Comparison of ENCODE assay signal across 9 mouse cellular contexts in genomic region chr8:107941922-107942694, GRCm38 (mm10). TPM values are rescaled to one million over a fixed set of nuclear protein-coding genes. Genes with fewer than 3 reads are reported as not detected.
A peak's percentile ranks its signal among the peaks of the same experiment; 100 is the strongest.
DNase-seq lines count a peak whose midpoint lies in the region; ATAC-seq lines count a peak whose summit lies in the region.
"Had no signal": no experiment of that assay in that cellular context is flagged by ENCODE, and none has a peak within 500 bp of the region (broad histone marks: within the 10 kb centered on the region; RNA-seq: fewer than 3 reads in every experiment).

Gene Zfhx3 (plus strand): TSS chr8:107942644.

- peaks cover 27% of the 10 kb centered on the region for H3K27me3 ChIP-seq in heart, embryonic 15.5 days
- H3K27me3 ChIP-seq in embryonic facial prominence, embryonic 12.5 days: no peaks in the 10 kb centered on the region
- peaks cover 15% of the 10 kb centered on the region for H3K27me3 ChIP-seq in hindbrain, embryonic 13.5 days
- 0 out of 2 replicates have a peak, but pooled peaks cover 4% of the 10 kb centered on the region for H3K27me3 ChIP-seq in neural tube, embryonic 11.5 days (ENCODE audit: control insufficient read depth, insufficient read depth, low read length)

- ATAC-seq in heart, embryonic 15.5 days (replicated peaks; ENCODE audit: insufficient number of reproducible peaks, insufficient read depth, low FRiP score, low read depth): no peak
- ATAC-seq in embryonic facial prominence, embryonic 12.5 days (ENCODE audit: insufficient number of reproducible peaks, insufficient read depth, low FRiP score, low TSS enrichment): no peak
- no peak for ATAC-seq in hindbrain, embryonic 13.5 days (ENCODE audit: low FRiP score)
- no peak for ATAC-seq in neural tube, embryonic 11.5 days (ENCODE audit: insufficient read depth, low FRiP score, low TSS enrichment)

- WGBS in heart, embryonic 15.5 days: 25% methylated on average over 11 of the region's 11 CpGs
- 14% methylated on average over 11 of the region's 11 CpGs for WGBS in embryonic facial prominence, embryonic 12.5 days
- 19% methylated on average over 11 of the region's 11 CpGs for WGBS in hindbrain, embryonic 13.5 days
- WGBS in neural tube, embryonic 11.5 days: 24% methylated on average over 11 of the region's 11 CpGs

- H3K4me3 ChIP-seq in heart, embryonic 15.5 days: peak within 1 kb of the TSS; percentile 25
- H3K4me3 ChIP-seq in embryonic facial prominence, embryonic 12.5 days: peak within 1 kb of the TSS; percentile 23
- peak within 1 kb of the TSS; percentile 30 for H3K4me3 ChIP-seq in hindbrain, embryonic 13.5 days
- H3K4me3 ChIP-seq in neural tube, embryonic 11.5 days (ENCODE audit: low read depth, low read length): peak within 1 kb of the TSS; percentile 23

- H3K4me1 ChIP-seq in heart, embryonic 15.5 days (replicated peaks): peaks cover 19% of the 10 kb centered on the region
- H3K4me1 ChIP-seq in embryonic facial prominence, embryonic 12.5 days: peaks cover 23% of the 10 kb centered on the region
- H3K4me1 ChIP-seq in hindbrain, embryonic 13.5 days (replicated peaks): peaks cover 66% of the 10 kb centered on the region
- H3K4me1 ChIP-seq in neural tube, embryonic 11.5 days (ENCODE audit: control insufficient read depth, insufficient read depth, low read length): peaks cover 25% of the 10 kb centered on the region

- no peaks in the 10 kb centered on the region for H3K9me3 ChIP-seq in heart, embryonic 15.5 days (replicated peaks)
- H3K9me3 ChIP-seq in embryonic facial prominence, embryonic 12.5 days: no peaks in the 10 kb centered on the region
- H3K9me3 ChIP-seq in hindbrain, embryonic 13.5 days: no peaks in the 10 kb centered on the region
- no peaks in the 10 kb centered on the region for H3K9me3 ChIP-seq in neural tube, embryonic 11.5 days (ENCODE audit: control insufficient read depth, low read length)

- no peak for DNase-seq in heart, postnatal 36 days
- no peak for DNase-seq in neural tube, embryonic 11.5 days (ENCODE audit: low spot score)
- DNase-seq in layer of hippocampus, adult 9-11 months: no peak
- no peak for DNase-seq in urinary bladder, adult 18-20 months (ENCODE audit: low spot score in 2 of 2)
- no peak for DNase-seq in urinary bladder, postnatal 10 days (ENCODE audit: low spot score)
- DNase-seq: cerebellum, adult 9-10 months had no signal

- H3K9ac ChIP-seq in heart, embryonic 15.5 days: no peak within 1 kb of the TSS
- peak within 1 kb of the TSS; percentile 47; the same call in 1 of the 2 replicates for H3K9ac ChIP-seq in embryonic facial prominence, embryonic 12.5 days
- H3K9ac ChIP-seq in hindbrain, embryonic 13.5 days: peak within 1 kb of the TSS; percentile 65
- peak within 1 kb of the TSS; percentile 42 for H3K9ac ChIP-seq in neural tube, embryonic 11.5 days (ENCODE audit: low read length)

- no peaks in the 10 kb centered on the region for H3K36me3 ChIP-seq in heart, embryonic 15.5 days
- H3K36me3 ChIP-seq in embryonic facial prominence, embryonic 12.5 days: no peaks in the 10 kb centered on the region
- no peaks in the 10 kb centered on the region for H3K36me3 ChIP-seq in hindbrain, embryonic 13.5 days
- H3K36me3 ChIP-seq in neural tube, embryonic 11.5 days (ENCODE audit: control insufficient read depth, insufficient read depth, low read length): no peaks in the 10 kb centered on the region

- peak within 1 kb of the TSS; percentile 56 for H3K4me2 ChIP-seq in heart, embryonic 15.5 days
- peak within 1 kb of the TSS; percentile 50 for H3K4me2 ChIP-seq in embryonic facial prominence, embryonic 12.5 days (replicated peaks)
- H3K4me2 ChIP-seq in hindbrain, embryonic 13.5 days: peak within 1 kb of the TSS; percentile 55
- peak within 1 kb of the TSS; percentile 57 for H3K4me2 ChIP-seq in neural tube, embryonic 11.5 days (ENCODE audit: low read depth)

- intact Hi-C loops in heart, postnatal 36 days (cut with DNase I): no loop called here

- H3K27ac ChIP-seq in heart, embryonic 15.5 days: no peak within 1 kb of the TSS
- peak within 1 kb of the TSS; percentile 41; the same call in 1 of the 2 replicates for H3K27ac ChIP-seq in embryonic facial prominence, embryonic 12.5 days
- H3K27ac ChIP-seq in hindbrain, embryonic 13.5 days: peak within 1 kb of the TSS; percentile 91
- H3K27ac ChIP-seq in neural tube, embryonic 11.5 days (ENCODE audit: low read depth, low read length): peak within 1 kb of the TSS; percentile 72

RNA-seq across cellular contexts. Expression of gene Zfhx3, which starts in this region (rescaled TPM):
- polyA plus RNA-seq in heart, embryonic 15.5 days (2015; fragmentation: Nextera tagmentation; extraction: Ambion mirVana): 4.4 and 6.3 TPM in 2 replicates
- 1 to 10 TPM; 7.2 to 8.3 TPM for total RNA-seq in heart, postnatal 36 days (2021)
- 38.5 and 43.1 TPM in 2 replicates for polyA plus RNA-seq in embryonic facial prominence, embryonic 12.5 days (2016; fragmentation: Nextera tagmentation; extraction: Ambion mirVana)
- polyA plus RNA-seq in hindbrain, embryonic 13.5 days (2015; fragmentation: Nextera tagmentation; extraction: Ambion mirVana): 36.9 and 42.0 TPM in 2 replicates
- polyA plus RNA-seq in neural tube, embryonic 11.5 days (2014; fragmentation: Nextera tagmentation; extraction: Ambion mirVana): 36.2 and 36.7 TPM in 2 replicates
